Mouse (Mus musculus): Measurements from ENCODE around the gene Fads3. TPM values are rescaled to one million over a fixed set of nuclear protein-coding genes. Genes with fewer than 3 reads are reported as not detected.

The Fads3 gene
- total and polyA plus RNA-seq, 3 experiments: 2.3 to 11.2 TPM; not detected in 1

GRCm38 (mm10) chr19:10050438-10050837, 9.1 kb downstream of the Fads3 start:
- Histone ChIP-seq H3K36me3 (ENCODE audit: control insufficient read depth in 1 of 2, insufficient read depth in 2 of 2, low read length in 2 of 2) (peaks cover 0 to 10% of the 10 kb centered on the region in 2 experiments; a peak in 2 of 4 replicates), H3K27me3 (ENCODE audit: control insufficient read depth in 1 of 2, insufficient read depth in 2 of 2, low read length in 2 of 2) (no peaks in the 10 kb centered on the region), H3K4me1 (ENCODE audit: control insufficient read depth in 1 of 2, insufficient read depth in 2 of 2, low read length in 2 of 2) (peaks cover 6 to 11% of the 10 kb centered on the region in 2 experiments; a peak in 3 of 4 replicates), H3K9me3 (replicated peaks; ENCODE audit: insufficient read depth, low read length) (no peaks in the 10 kb centered on the region), H3K79me2 (ENCODE audit: control insufficient read depth, insufficient read depth, low read length, poor library complexity) (no peaks in the 10 kb centered on the region), H3K27ac (ENCODE audit: control insufficient read depth, low read depth, low read length) (no peak overlapping the region), H3K9ac (ENCODE audit: control insufficient read depth, low read depth, low read length, poor library complexity, severe bottlenecking) (no peak overlapping the region), H3K4me3 (ENCODE audit: control insufficient read depth in 1 of 2, insufficient read depth in 1 of 2, low read depth in 2 of 2, low read length in 2 of 2) (no peak overlapping the region)
- no peak for DNase-seq (ENCODE audit: low read depth, low spot score)
- no peak for TF ChIP-seq ZMIZ1 (IDR thresholded peaks at IDR 0.05; ENCODE audit: low read depth, low read length)
- no peak for TF ChIP-seq MXI1 (IDR thresholded peaks at IDR 0.05; ENCODE audit: low read depth, low read length)
- no peak for TF ChIP-seq TBP (IDR thresholded peaks at IDR 0.05; ENCODE audit: low read depth, low read length)
- no peak for TF ChIP-seq SIN3A (IDR thresholded peaks at IDR 0.05; ENCODE audit: low read length)
- no peak for TF ChIP-seq MYB (IDR thresholded peaks at IDR 0.05; ENCODE audit: low read depth, low read length)
- TF ChIP-seq ETS1 (IDR thresholded peaks at IDR 0.05; ENCODE audit: low read depth, low read length): no peak
- TF ChIP-seq HCFC1 (IDR thresholded peaks at IDR 0.05; ENCODE audit: low read depth, low read length): no peak
- no peak for TF ChIP-seq CTCF (IDR thresholded peaks at IDR 0.05 in 2 of 3, conservative IDR thresholded peaks at IDR 0.05 in 1 of 3; ENCODE audit: control insufficient read depth in 1 of 3, insufficient read depth in 1 of 3, low read depth in 2 of 3, low read length in 3 of 3, poor library complexity in 1 of 3, severe bottlenecking in 1 of 3)
- no peak for TF ChIP-seq MAZ (IDR thresholded peaks at IDR 0.05; ENCODE audit: low read depth, low read length)
- no peak for TF ChIP-seq NELFE (IDR thresholded peaks at IDR 0.05; ENCODE audit: low read depth, low read length)
- no peak for TF ChIP-seq NRF1 (IDR thresholded peaks at IDR 0.05; ENCODE audit: insufficient read depth, low read depth, low read length, poor library complexity, severe bottlenecking)

GRCm38 (mm10) chr19:10052698-10053097, 11.3 kb downstream of the Fads3 start:
- H3K27ac ChIP-seq (ENCODE audit: control insufficient read depth, low read depth, low read length): no peak overlapping the region
- H3K9me3 ChIP-seq (replicated peaks; ENCODE audit: insufficient read depth, low read length): no peaks in the 10 kb centered on the region
- no peaks in the 10 kb centered on the region for H3K36me3 ChIP-seq (ENCODE audit: control insufficient read depth in 1 of 2, insufficient read depth in 2 of 2, low read length in 2 of 2)
- no peak overlapping the region for H3K4me3 ChIP-seq (ENCODE audit: control insufficient read depth in 1 of 2, insufficient read depth in 1 of 2, low read depth in 2 of 2, low read length in 2 of 2)
- H3K9ac ChIP-seq (ENCODE audit: control insufficient read depth, low read depth, low read length, poor library complexity, severe bottlenecking): no peak overlapping the region
- TF ChIP-seq MYB (IDR thresholded peaks at IDR 0.05; ENCODE audit: low read depth, low read length) (no peak), TAL1 (IDR thresholded peaks at IDR 0.05; ENCODE audit: low read length) (0 out of 2 replicates have a peak, but pooled peaks have one; percentile 9), ETS1 (IDR thresholded peaks at IDR 0.05; ENCODE audit: low read depth, low read length) (peak; percentile 23; the same call in 1 of the 2 replicates), CHD2 (IDR thresholded peaks at IDR 0.05; ENCODE audit: low read length) (no peak), TCF12 (IDR thresholded peaks at IDR 0.05; ENCODE audit: low read depth, low read length) (no peak)
- DNase-seq (ENCODE audit: low read depth, low spot score): no peak
- no peaks in the 10 kb centered on the region for H3K79me2 ChIP-seq (ENCODE audit: control insufficient read depth, insufficient read depth, low read length, poor library complexity)
- H3K27me3 ChIP-seq (ENCODE audit: control insufficient read depth in 1 of 2, insufficient read depth in 2 of 2, low read length in 2 of 2): no peaks in the 10 kb centered on the region
- H3K4me1 ChIP-seq (ENCODE audit: control insufficient read depth in 1 of 2, insufficient read depth in 2 of 2, low read length in 2 of 2): no peaks in the 10 kb centered on the region; a peak in 1 of 4 replicates

GRCm38 (mm10) chr19:10053692-10054260, 12.4 kb downstream of the Fads3 start:
- DNase-seq (ENCODE audit: low read depth, low spot score): no peak
- Histone ChIP-seq H3K4me1 (ENCODE audit: control insufficient read depth in 1 of 2, insufficient read depth in 2 of 2, low read length in 2 of 2) (no peaks in the 10 kb centered on the region; a peak in 1 of 4 replicates), H3K27ac (ENCODE audit: control insufficient read depth, low read depth, low read length) (no peak overlapping the region), H3K79me2 (ENCODE audit: control insufficient read depth, insufficient read depth, low read length, poor library complexity) (no peaks in the 10 kb centered on the region), H3K4me3 (ENCODE audit: control insufficient read depth in 1 of 2, insufficient read depth in 1 of 2, low read depth in 2 of 2, low read length in 2 of 2) (no peak overlapping the region), H3K27me3 (ENCODE audit: control insufficient read depth in 1 of 2, insufficient read depth in 2 of 2, low read length in 2 of 2) (no peaks in the 10 kb centered on the region), H3K36me3 (ENCODE audit: control insufficient read depth in 1 of 2, insufficient read depth in 2 of 2, low read length in 2 of 2) (no peaks in the 10 kb centered on the region), H3K9me3 (replicated peaks; ENCODE audit: insufficient read depth, low read length) (no peaks in the 10 kb centered on the region), H3K9ac (ENCODE audit: control insufficient read depth, low read depth, low read length, poor library complexity, severe bottlenecking) (no peak overlapping the region)
- TF ChIP-seq GABPA (IDR thresholded peaks at IDR 0.05; ENCODE audit: low read depth, low read length) (no peak), MAZ (IDR thresholded peaks at IDR 0.05; ENCODE audit: low read depth, low read length) (no peak), CHD1 (IDR thresholded peaks at IDR 0.05; ENCODE audit: low read depth, low read length) (no peak), POLR2AphosphoS2 (IDR thresholded peaks at IDR 0.05; ENCODE audit: low read length) (no peak)

Measured in MEL (cell line).